Mouse (Mus musculus): ENCODE measurements at regions not wholly inside any gene's neighbourhood (a gene's known extent, or its start where the extent isn't known, plus 50 kb on each side); places are given as distances from the start of the nearest gene placed in this dataset.
"Not testable (repeated sequence)": the region's sequence is repeated elsewhere in the genome, so short reads cannot be mapped to it uniquely, and the experiment has no call there.

DNA sequence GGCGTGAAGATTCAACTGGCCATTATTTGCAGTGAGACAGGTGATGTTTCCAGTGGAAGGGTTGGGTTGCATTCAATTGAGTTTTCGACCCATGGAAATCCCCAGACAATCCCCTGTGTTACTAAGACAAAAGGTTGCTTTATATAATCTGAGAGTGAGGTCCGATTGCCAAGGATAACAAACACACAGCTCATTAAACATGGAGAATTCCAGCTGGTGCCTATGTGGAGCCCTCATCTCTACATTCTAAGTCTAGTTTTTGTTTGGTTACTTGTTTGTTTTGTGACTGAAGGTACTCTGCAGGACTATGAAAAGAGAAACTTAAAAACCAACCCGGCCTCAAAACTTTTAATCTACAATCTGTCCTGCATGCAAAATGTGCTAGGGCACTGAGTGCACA is 70.9 kb downstream of the 4930596D02Rik start:
- no peaks in the 10 kb centered on the region for H3K27me3 ChIP-seq (replicated peaks)
- no peak overlapping the region for H3K27ac ChIP-seq
- no peaks in the 10 kb centered on the region for H3K9me3 ChIP-seq
- no peaks in the 10 kb centered on the region for H3K4me1 ChIP-seq
- no peak for ATAC-seq (replicated peaks)
- no peak overlapping the region for H3K9ac ChIP-seq
- 48% methylated on average over 4 of the region's 4 CpGs for WGBS
- no peak overlapping the region for H3K4me3 ChIP-seq
- H3K36me3 ChIP-seq (replicated peaks) = no peaks in the 10 kb centered on the region
- H3K4me2 ChIP-seq = no peak overlapping the region

DNA sequence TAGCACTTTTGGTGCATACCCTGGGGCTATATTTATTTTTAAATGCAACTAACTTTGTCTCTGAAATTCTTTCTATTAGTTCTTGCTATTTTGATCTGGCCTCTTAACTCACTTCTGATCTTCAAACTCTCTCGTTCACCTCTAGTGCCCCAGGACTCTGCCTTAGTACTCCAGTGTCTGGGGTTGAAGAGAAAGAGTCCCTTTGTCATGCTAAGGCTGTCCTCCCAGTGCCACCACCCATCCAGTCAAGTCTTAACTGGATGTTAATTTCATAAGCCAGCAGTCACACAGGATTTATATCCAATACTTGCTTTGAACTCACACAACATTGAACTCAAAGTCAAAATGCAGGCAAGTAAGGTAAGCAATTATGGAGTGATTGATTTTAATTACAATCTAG is 81.1 kb downstream of the 4930596D02Rik start:
- Histone ChIP-seq H3K4me1 (no peaks in the 10 kb centered on the region), H3K9ac (no peak overlapping the region), H3K27me3 (replicated peaks) (no peaks in the 10 kb centered on the region), H3K4me2 (no peak overlapping the region), H3K9me3 (no peaks in the 10 kb centered on the region), H3K4me3 (no peak overlapping the region), H3K36me3 (replicated peaks) (no peaks in the 10 kb centered on the region), H3K27ac (no peak overlapping the region)
- ATAC-seq (replicated peaks) = no peak
- WGBS = 54% methylated on average over 1 of the region's 1 CpGs

DNA sequence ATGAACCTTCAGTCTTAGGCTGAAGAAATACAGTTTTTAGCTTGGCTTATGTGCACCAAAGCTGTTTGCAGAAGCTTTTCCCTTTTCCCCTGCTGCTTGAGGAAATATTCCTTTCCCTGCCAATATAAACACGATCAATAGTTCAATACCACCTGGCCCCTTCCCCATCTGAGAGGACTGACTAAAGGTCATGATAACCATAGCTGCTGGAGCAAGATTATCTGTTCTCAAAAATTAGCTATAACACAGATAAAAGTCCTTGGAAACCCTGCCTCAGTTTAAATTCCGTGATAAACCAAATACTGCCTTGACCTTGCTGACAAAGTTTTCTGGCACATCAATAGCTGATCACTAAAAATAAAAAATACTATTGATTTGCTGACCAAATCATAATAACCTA is 126.6 kb downstream of the 4930596D02Rik start:
- Histone ChIP-seq H3K9me3 (no peaks in the 10 kb centered on the region), H3K9ac (no peak overlapping the region), H3K27ac (no peak overlapping the region), H3K27me3 (replicated peaks) (no peaks in the 10 kb centered on the region), H3K36me3 (replicated peaks) (no peaks in the 10 kb centered on the region), H3K4me2 (no peak overlapping the region), H3K4me3 (no peak overlapping the region), H3K4me1 (no peaks in the 10 kb centered on the region)
- ATAC-seq (replicated peaks) = no peak
- WGBS = 93% methylated on average over 2 of the region's 2 CpGs

DNA sequence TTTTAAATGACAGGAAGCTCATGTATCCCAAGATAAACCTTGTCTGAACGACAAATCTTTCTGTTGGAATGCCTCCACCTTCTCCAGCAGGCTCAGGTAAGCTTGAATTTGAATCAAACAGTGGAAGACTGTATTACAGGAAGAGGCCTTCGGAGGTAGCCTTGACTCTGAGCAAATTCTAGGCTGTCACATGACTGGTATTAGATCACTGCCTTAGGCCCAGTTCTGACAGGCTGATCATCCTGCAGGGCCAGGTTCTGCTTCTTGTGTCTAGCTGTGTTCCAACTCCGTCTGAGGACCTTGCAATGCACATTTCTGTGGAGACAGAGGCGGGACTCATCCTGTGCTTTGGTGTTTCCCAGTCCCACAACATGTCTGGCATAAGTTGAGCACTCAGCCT is 138.7 kb downstream of the 4930596D02Rik start:
- 65% methylated on average over 4 of the region's 4 CpGs for WGBS
- H3K27ac ChIP-seq = no peak overlapping the region
- H3K9ac ChIP-seq = no peak overlapping the region
- no peaks in the 10 kb centered on the region for H3K9me3 ChIP-seq
- no peaks in the 10 kb centered on the region for H3K4me1 ChIP-seq
- no peaks in the 10 kb centered on the region for H3K27me3 ChIP-seq (replicated peaks)
- H3K36me3 ChIP-seq (replicated peaks) = no peaks in the 10 kb centered on the region
- ATAC-seq (replicated peaks) = peak; percentile 78
- no peak overlapping the region for H3K4me3 ChIP-seq
- H3K4me2 ChIP-seq = no peak overlapping the region

DNA sequence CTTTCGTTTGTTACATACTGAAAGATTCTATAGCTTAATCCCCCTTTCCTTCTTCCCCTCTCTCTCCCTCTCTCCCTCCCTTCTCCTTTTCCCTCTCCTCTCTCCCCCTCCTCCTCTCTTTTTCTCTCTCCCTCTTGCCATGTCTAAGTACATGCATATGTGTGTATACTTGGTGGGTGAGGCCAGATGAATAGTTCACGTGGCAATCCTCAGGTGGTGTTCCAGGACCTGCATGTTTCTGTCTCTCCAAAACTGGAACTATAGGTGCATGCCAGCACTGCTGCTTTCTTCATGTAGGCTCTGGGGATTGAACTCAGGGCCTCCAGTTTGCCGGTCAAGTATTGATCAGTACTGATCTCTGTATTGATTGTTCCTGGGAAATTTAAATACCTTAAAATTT is 161.4 kb downstream of the 4930596D02Rik start:
- 94% methylated on average over 3 of the region's 3 CpGs for WGBS
- ATAC-seq (replicated peaks) = no peak
- H3K4me3 ChIP-seq = no peak overlapping the region
- H3K4me2 ChIP-seq = no peak overlapping the region
- no peaks in the 10 kb centered on the region for H3K27me3 ChIP-seq (replicated peaks)
- H3K9ac ChIP-seq = no peak overlapping the region
- H3K36me3 ChIP-seq (replicated peaks) = no peaks in the 10 kb centered on the region
- H3K27ac ChIP-seq = no peak overlapping the region
- H3K4me1 ChIP-seq = no peaks in the 10 kb centered on the region
- H3K9me3 ChIP-seq = no peaks in the 10 kb centered on the region

DNA sequence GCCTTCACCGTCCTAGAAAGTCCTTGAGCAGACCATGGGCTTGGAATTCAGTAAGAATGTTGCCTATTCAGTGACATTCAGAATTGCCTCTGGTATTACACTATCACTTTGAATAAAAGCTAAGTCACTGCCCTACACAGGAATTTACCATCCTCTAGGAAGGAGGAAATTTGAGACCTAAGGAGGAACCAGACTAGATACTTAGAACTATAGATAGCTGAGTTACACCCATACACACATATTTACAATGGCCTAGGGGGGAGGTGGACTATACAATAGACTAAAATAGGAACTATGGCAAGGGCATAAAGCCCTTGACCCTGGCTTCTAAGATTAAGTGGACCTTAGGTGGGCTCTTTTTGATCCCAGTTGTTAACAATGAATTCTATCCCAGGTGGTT is 162.1 kb downstream of the 4930596D02Rik start:
- 90% methylated on average over 1 of the region's 1 CpGs for WGBS
- H3K9me3 ChIP-seq; H3K27me3 ChIP-seq (replicated peaks); H3K4me3 ChIP-seq; H3K36me3 ChIP-seq (replicated peaks); H3K27ac ChIP-seq; H3K9ac ChIP-seq; H3K4me2 ChIP-seq; H3K4me1 ChIP-seq; ATAC-seq (replicated peaks): not testable (repeated sequence)

All from midbrain, embryonic 15.5 days (tissue).